Mouse (Mus musculus) liver, adult 2 months (tissue): ENCODE measurements around the gene Dag1. TPM values are rescaled to one million over a fixed set of nuclear protein-coding genes. Genes with fewer than 3 reads are reported as not detected.

Experiments used
- DNase-seq: peaks from one replicate; pipeline ENCODE4 v3.0.0-alpha.2; 2011; ENCODE audit warnings: low read depth, low spot score; ENCODE audit errors: extremely low read depth
- H3K27ac ChIP-seq: fragments of 200-500 bp; replicated peaks from 2 replicates; pipeline ENCODE4 v1.5.1; 2012; ENCODE audit warnings: low read depth, mild to moderate bottlenecking, control low read depth, inconsistent platforms, low read length; ENCODE audit not compliant: insufficient read depth
- H3K27me3 ChIP-seq: fragments of 200-500 bp; 2 replicates; pipeline ENCODE4 v1.6.1; 2012; ENCODE audit warnings: mild to moderate bottlenecking, moderate library complexity, low read length, inconsistent platforms; ENCODE audit not compliant: control insufficient read depth, insufficient read depth
- H3K36me3 ChIP-seq: fragments of 200-500 bp; 2 replicates; pipeline ENCODE4 v1.6.1; 2012; ENCODE audit warnings: low read length, inconsistent platforms; ENCODE audit not compliant: control insufficient read depth, insufficient read depth
- H3K4me1 ChIP-seq: fragments of 200-500 bp; 2 replicates; pipeline ENCODE4 v1.6.1; 2011; ENCODE audit warnings: low read length; ENCODE audit not compliant: control insufficient read depth, insufficient read depth
- H3K4me3 ChIP-seq: fragments of 200-500 bp; 2 replicates; pipeline ENCODE4 v1.5.1; 2011; ENCODE audit warnings: low read depth, mild to moderate bottlenecking, control low read depth, low read length, moderate library complexity; ENCODE audit not compliant: insufficient read depth
- H3K79me2 ChIP-seq: fragments of 200-500 bp; 2 replicates; pipeline ENCODE4 v1.6.1; 2012; ENCODE audit warnings: inconsistent platforms, mild to moderate bottlenecking, low read length, moderate library complexity; ENCODE audit not compliant: control insufficient read depth, insufficient read depth
- H3K9ac ChIP-seq: fragments of 200-500 bp; 2 replicates; pipeline ENCODE4 v1.6.1; 2012; ENCODE audit warnings: low read depth, mild to moderate bottlenecking, control low read depth, inconsistent platforms, low read length
- CTCF ChIP-seq: fragments of 200-500 bp; IDR thresholded peaks from 2 replicates; pipeline ENCODE4 v1.5.1; 2011; ENCODE audit warnings: low read depth, low read length, control low read depth
- POLR2A ChIP-seq: fragments of 200-500 bp; IDR thresholded peaks from 2 replicates; pipeline ENCODE4 v1.6.1; 2011; ENCODE audit warnings: low read length, control low read depth; ENCODE audit not compliant: insufficient read depth; ENCODE audit errors: extremely low read depth
- WGBS: fragments of 180-500 bp; shearing (Covaris S2); methylation state at CpG from one replicate; pipeline ENCODE4 v1.1.7; 2018; 5-methylcytosine and 5-hydroxymethylcytosine counted together
- polyA plus RNA-seq: library from polyadenylated mRNA; depleted of rRNA; stranded (reverse); fragments of >200 nt; gene quantifications from 2 replicates; pipeline ENCODE4 v1.2.3, GENCODE M21; 2012
- total RNA-seq: library from RNA; depleted of rRNA; stranded (reverse); fragments of >200 nt; gene quantifications from 2 replicates; pipeline ENCODE4 v1.2.3, GENCODE M21; 2014

Dag1 gene
- total and polyA plus RNA-seq, 2 experiments: 20.7 to 24.9 TPM

DNA sequence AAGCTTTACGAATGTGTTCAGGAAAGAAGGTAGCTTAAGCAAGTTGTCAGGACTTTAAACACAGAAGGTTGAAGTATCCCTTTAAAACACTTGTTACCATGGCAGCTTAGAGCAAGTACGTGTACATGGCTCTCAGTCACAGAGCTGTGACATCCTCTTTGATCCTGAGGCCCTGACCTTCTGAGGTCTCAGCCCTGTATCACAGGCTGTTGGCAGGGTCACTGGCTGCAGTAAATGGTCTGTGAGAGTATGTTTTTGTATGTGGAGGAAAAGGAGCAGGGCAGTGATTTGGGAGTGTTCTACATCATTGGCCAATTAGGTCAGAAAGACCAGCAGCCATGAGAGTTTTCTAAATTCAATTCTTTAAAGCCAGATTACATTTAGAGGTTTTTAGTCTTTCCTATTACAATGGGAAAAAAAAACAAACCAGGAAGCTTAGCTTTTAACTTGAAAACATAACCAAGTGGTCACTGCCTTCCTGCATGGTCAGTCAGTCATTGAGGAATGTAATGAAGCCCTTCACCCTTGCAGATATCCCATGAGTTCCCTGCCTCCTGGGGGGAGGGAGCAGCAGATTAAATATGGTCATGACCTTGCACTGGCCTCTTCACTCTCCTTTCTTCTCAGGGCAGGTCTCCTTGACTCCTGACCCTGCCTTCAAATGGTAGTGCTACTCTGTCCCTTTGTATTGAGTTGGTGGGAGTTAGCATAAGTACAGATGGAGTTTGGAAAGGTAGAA, 35.7 kb downstream of the Dag1 start:
- Histone ChIP-seq H3K27ac (no peak overlapping the region), H3K79me2 (peaks cover 3% of the 10 kb centered on the region; the same call in 1 of the 2 replicates), H3K4me1 (peaks cover 9% of the 10 kb centered on the region), H3K4me3 (no peak overlapping the region), H3K27me3 (no peaks in the 10 kb centered on the region), H3K36me3 (peaks cover 2% of the 10 kb centered on the region; the same call in 1 of the 2 replicates), H3K9ac (no peak overlapping the region)
- no peak for TF ChIP-seq POLR2A
- TF ChIP-seq CTCF: no peak
- 23% methylated on average over 2 of the region's 2 CpGs for WGBS
- DNase-seq: peak; percentile 79

GRCm38 (mm10) chr9:108225166-108225565, 38.6 kb downstream of the Dag1 start:
- H3K4me3 ChIP-seq: no peak overlapping the region
- peaks cover 2% of the 10 kb centered on the region; the same call in 1 of the 2 replicates for H3K36me3 ChIP-seq
- peaks cover 25% of the 10 kb centered on the region for H3K4me1 ChIP-seq
- TF ChIP-seq CTCF: no peak
- TF ChIP-seq POLR2A: no peak
- no peak for DNase-seq
- H3K79me2 ChIP-seq: peaks cover 3% of the 10 kb centered on the region; the same call in 1 of the 2 replicates
- H3K27ac ChIP-seq: no peak overlapping the region
- WGBS: 61% methylated on average over 2 of the region's 2 CpGs
- no peak overlapping the region for H3K9ac ChIP-seq
- H3K27me3 ChIP-seq: no peaks in the 10 kb centered on the region

DNA sequence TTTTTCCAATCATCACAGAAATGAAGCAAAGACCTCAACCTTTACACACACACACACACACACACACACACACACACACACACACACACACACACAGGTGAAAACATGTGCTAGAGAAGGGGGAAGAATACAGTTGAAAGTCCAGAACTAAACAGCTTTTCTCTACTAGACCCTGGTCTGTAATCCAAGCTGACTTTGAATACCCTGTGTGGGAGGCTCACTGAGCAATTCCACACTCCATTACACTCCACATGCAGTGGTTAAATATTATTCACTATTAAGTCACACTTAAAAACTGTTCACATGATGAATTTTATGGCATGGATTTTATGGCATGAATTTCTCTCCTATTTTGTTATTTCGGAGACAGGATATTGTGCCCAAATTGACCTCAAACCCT, 40.1 kb downstream of the Dag1 start:
- Histone ChIP-seq H3K4me3 (no peak overlapping the region), H3K79me2 (peaks cover 10% of the 10 kb centered on the region; the same call in 1 of the 2 replicates), H3K27me3 (no peaks in the 10 kb centered on the region), H3K36me3 (no peaks in the 10 kb centered on the region), H3K4me1 (peaks cover 25% of the 10 kb centered on the region), H3K9ac (no peak overlapping the region), H3K27ac (no peak overlapping the region)
- TF ChIP-seq POLR2A (no peak), CTCF (no peak)
- WGBS: 79% methylated on average over 1 of the region's 1 CpGs
- peak; percentile 37 for DNase-seq

GRCm38 (mm10) chr9:108221566-108221965, 42.2 kb downstream of the Dag1 start:
- Histone ChIP-seq H3K36me3 (peaks cover 10% of the 10 kb centered on the region; the same call in 1 of the 2 replicates), H3K4me1 (peaks cover 22% of the 10 kb centered on the region), H3K27ac (peak overlapping the region; percentile 79), H3K79me2 (peaks cover 10% of the 10 kb centered on the region; the same call in 1 of the 2 replicates), H3K27me3 (no peaks in the 10 kb centered on the region), H3K9ac (no peak overlapping the region), H3K4me3 (no peak overlapping the region)
- TF ChIP-seq CTCF: no peak
- TF ChIP-seq POLR2A: no peak
- DNase-seq: peak; percentile 83
- 47% methylated on average over 3 of the region's 3 CpGs for WGBS

GRCm38 (mm10) chr9:108220380-108220774, 43.4 kb downstream of the Dag1 start:
- no peak overlapping the region for H3K4me3 ChIP-seq
- no peak overlapping the region for H3K27ac ChIP-seq
- 76% methylated on average over 1 of the region's 1 CpGs for WGBS
- peaks cover 15% of the 10 kb centered on the region; the same call in 1 of the 2 replicates for H3K36me3 ChIP-seq
- peak; percentile 67 for DNase-seq
- H3K27me3 ChIP-seq: no peaks in the 10 kb centered on the region
- H3K4me1 ChIP-seq: peaks cover 22% of the 10 kb centered on the region
- H3K9ac ChIP-seq: no peak overlapping the region
- peaks cover 10% of the 10 kb centered on the region; the same call in 1 of the 2 replicates for H3K79me2 ChIP-seq
- TF ChIP-seq POLR2A (no peak), CTCF (no peak)

DNA sequence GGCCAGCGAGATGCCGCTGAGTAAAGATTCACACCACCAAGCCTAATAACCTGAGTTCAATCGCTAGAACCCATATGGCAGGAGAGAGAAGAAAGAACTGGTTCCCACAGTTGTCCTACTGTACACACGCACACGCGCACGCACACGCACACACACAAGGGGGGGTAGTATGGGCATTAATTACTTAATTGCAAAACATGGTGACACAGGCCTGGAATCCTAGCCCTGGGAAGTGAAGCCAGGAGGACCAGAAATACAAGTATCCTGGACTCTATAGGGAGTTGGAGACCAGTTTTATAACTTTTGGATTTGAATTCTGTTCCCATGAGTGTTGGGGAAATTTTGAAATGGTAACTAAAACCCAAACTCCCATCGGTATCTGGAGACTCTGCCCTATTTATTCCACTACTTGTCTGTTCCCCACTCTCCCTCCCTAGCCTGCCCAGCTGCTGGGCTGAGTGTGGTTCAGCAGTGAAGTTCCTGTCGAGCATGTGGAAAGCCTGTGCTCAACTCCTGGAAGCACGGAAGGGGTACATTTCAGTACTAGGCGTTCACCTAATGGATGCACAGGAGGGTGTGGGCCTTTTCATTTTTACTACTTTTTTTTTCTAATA, 43.9 kb downstream of the Dag1 start:
- 96% methylated on average over 12 of the region's 12 CpGs for WGBS
- no peak overlapping the region for H3K9ac ChIP-seq
- H3K79me2 ChIP-seq: peaks cover 8% of the 10 kb centered on the region; the same call in 1 of the 2 replicates
- no peak for TF ChIP-seq CTCF
- DNase-seq: no peak
- H3K36me3 ChIP-seq: peaks cover 15% of the 10 kb centered on the region; the same call in 1 of the 2 replicates
- no peaks in the 10 kb centered on the region for H3K27me3 ChIP-seq
- no peak overlapping the region for H3K4me3 ChIP-seq
- no peak overlapping the region for H3K27ac ChIP-seq
- H3K4me1 ChIP-seq: peaks cover 19% of the 10 kb centered on the region
